Mouse (Mus musculus): ENCODE data around the gene Gm20388.

Gene Gm20388

DNA sequence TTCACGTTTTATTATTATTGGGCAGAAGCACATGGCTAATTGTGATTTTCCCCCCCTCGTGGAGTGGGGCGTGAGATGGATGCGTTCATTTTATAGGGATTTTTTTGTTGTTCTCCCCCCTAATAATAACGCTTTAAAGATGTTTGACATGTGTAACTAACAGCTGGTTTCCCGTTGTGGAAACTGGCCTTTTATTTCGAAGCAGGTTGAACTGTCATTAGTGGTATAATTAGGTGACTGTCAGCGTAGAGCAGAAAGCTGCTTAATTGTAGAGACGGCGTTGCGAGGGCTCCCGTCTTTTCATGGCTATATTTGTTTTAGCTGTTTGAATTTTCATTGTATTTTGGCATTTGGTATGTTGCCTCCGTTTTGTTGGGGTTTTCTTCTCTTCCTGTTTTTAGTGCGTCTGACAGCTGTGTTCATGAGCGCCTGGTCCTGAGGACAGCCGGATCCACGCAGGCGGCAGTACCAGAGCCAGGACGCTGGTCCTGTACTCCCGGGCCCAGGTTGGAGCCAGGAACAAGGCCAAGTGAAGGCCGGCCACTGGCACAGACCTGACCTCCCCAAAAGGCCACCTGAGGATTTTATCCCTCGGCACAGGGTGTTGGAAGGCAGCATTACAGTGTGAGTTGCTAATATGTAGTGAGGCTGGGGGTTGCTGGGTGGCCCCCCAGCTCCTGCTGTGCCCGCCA, 595.1 kb downstream of the Gm20388 start:
- DNase-seq (ENCODE audit: low spot score in 2 of 2): no peak

DNA sequence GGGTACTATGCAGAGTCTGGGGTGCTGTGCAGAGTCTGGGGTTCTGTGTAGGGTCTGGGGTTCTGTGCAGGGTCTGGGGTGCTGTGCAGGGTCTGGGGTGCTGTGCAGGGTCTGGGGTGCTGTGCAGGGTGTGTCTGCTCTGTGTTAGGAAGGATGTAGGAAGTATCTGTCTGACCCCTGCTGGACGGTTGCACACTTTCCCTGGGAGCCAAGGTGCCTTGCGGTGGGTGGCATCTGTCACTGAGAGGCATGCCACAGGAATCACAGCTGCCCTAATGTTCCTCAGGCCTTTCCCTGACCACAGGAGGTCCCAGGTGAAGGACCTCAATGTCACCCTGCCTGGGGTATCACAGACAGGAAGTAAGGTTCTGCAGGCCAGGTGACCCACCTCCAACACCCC, 595.9 kb downstream of the Gm20388 start:
- DNase-seq (ENCODE audit: low spot score in 2 of 2): no peak

GRCm38 (mm10) chr8:120507290-120507689, 596.6 kb downstream of the Gm20388 start:
- DNase-seq (ENCODE audit: low spot score in 2 of 2): no peak

- no peak for DNase-seq (ENCODE audit: low spot score in 2 of 2)
These were observed 598.7 kb downstream of the Gm20388 start for GRCm38 (mm10) chr8:120509136-120510034.

DNA sequence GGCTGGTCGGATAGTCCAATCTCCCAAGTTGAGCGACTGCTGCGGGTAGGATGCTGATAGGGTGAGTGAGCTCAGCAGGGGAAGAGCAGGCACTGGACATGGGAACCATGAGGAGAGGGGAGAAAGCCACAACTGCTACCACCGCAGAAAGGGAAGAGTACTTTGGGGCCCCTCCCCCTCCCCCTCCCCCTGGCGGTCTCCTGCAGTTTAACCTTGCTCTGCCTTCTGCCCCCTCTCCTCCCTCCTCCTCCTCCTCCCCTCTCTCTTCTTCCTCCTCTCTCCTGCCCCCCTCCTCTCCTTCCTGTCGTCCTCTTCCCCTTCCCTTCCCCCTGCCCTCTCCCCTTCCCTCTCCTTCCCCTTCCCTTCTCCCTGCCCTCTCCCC, 599.4 kb downstream of the Gm20388 start:
- DNase-seq (ENCODE audit: low spot score in 2 of 2): no peak

GRCm38 (mm10) chr8:120510863-120511457, 600.3 kb downstream of the Gm20388 start:
- DNase-seq (ENCODE audit: low spot score in 2 of 2): no peak

- no peak for DNase-seq (ENCODE audit: low spot score in 2 of 2)
These were observed 601.1 kb downstream of the Gm20388 start for GRCm38 (mm10) chr8:120511737-120512136.

- DNase-seq (ENCODE audit: low spot score in 2 of 2): no peak
These were observed 601.7 kb downstream of the Gm20388 start for GRCm38 (mm10) chr8:120512326-120512725.

DNA sequence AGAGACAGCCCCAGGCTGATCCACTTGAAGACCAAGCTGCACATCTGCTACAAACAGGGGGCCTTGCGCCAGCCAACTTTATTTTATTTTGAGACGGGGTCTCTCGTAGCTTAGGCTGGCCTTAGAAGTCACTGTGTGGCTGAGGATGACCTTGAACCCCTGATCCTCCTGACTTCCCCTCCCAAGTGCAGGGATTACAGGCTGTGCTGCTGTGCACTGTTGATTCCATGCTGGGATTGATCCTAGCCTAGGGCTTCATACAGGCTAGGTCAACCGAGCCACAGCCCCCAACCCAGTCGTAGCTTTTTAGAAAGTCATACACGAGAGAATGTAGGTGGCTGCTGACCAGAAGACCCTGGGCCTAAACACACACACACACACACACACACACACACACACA, 602.5 kb downstream of the Gm20388 start:
- no peak for DNase-seq (ENCODE audit: low spot score in 2 of 2)

DNA sequence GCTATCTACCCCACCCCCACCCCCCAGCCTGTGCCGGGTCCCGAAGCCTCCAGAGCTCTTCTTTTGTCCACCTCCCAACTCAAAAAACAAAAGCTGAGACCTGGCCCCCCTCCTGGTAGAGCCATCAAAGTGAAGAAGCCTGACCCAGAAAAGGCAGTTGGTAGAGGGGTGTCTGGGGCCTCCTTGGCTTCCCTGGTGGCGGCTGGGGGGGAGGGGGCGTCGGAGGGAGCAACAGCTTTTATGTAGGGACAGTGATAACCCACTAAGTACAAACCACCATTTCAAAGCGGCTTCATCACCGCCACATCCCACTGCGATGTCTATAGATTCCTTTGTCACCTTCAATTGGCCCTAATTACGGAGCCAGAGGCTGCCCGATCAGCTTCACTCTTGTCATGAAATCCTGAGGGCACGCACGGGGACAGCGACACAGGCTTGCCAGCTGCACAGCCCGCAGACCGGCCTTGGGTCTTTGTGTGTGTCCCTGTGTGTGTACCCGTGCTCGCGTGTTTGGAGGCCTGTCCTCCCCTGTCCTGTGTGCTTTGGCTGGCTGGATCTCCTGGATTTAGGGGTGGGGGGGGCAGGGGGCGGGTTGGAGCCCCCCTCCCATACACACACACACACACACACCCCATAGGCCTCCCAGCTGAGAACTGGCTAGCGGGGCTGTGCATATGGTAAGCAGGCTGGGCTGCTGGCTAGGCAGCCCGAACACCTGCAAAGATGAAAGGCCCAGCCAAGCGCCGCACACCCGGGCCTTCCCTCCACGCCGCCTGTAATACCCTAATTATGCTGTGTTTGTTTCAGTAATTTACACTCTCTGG, 603.2 kb downstream of the Gm20388 start:
- no peak for DNase-seq (ENCODE audit: low spot score in 2 of 2)

GRCm38 (mm10) chr8:120515214-120515613, 604.6 kb downstream of the Gm20388 start:
- DNase-seq (ENCODE audit: low spot score in 2 of 2): no peak

- DNase-seq (ENCODE audit: low spot score in 2 of 2): no peak
These were observed 605.0 kb downstream of the Gm20388 start for GRCm38 (mm10) chr8:120515650-120516049.

- no peak for DNase-seq (ENCODE audit: low spot score in 2 of 2)
These were observed 605.6 kb downstream of the Gm20388 start for GRCm38 (mm10) chr8:120516182-120516755.

- DNase-seq (ENCODE audit: low spot score in 2 of 2): no peak
These were observed 607.2 kb downstream of the Gm20388 start for GRCm38 (mm10) chr8:120517666-120518410.

DNA sequence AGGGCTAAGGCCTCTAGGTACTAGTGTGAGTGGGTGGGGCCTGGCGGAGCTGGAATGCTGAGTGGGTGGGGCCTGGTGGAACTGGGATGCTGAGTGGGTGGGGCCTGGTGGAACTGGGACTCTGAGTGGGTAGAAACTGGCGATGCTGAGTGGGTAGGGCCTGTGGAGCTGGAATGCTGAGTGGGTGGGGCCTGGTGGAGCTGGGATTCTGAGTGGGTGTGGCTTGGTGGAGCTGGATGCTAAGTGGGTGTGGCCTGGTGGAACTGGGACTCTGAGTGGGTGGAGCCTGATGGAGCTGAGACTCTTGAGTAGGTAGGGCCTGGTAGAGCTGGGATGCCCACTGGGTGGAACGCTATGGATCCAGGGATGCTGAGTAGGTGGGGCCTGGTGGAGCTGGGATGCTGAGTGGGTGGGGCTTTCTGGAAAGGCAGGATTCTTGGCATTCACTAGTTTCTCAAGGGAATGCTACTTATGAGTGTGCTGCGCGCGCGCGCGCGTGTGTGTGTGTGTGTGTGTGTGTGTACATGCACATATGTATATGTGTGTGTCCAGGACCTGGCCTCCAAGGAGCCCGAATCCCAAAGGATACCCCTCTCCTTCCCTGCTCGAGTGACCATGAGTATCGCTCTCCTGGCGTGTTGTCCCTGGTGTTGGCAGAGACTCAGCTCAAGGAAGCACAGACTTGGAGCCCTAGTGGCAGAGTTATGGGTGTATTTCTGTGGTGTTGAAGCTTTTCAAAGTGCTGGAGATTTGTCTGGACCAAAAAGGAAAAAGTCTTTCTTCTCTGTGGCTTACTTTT, 608.3 kb downstream of the Gm20388 start:
- no peak for DNase-seq (ENCODE audit: low spot score in 2 of 2)

DNA sequence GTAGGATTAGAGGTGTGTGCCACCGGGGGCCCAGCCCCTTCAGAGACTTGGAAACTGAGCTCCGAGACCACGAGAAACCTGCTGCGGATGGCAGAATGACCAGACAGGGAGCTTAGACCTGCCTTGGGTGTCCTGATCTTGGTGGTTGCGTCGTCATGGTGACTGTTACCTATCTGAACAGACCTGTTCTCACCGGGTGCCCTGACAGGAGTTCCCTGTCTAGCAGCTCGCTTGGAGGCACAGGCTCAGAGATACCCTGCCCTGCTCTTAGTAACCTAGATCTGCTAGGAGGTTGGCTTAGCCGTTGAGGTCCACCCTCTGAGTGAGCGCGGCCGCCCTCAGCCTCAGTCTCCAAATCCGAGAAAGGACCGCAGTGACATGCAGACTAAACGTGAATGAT, 609.6 kb downstream of the Gm20388 start:
- no peak for DNase-seq (ENCODE audit: low spot score in 2 of 2)

- no peak for DNase-seq (ENCODE audit: low spot score in 2 of 2)
These were observed 610.3 kb downstream of the Gm20388 start for GRCm38 (mm10) chr8:120520707-120521590.

DNA sequence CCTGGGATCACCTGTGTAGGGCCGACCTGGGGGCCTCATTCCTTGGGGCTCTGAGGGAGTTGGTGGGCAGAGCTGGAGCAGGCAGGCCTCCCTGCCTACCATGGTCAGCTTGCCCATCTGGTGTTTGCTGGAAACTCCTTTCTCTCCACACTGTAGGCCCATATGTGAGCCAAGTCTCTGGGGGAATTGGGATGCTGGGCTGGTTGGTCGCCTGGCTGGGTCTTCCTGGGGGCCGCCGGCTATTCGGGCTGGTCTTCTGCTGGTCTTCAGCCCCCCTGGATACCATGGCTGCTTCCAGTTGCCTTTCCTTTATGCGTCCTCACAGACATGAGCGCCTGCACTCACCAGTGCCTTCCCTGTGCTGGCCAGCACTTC, 610.9 kb downstream of the Gm20388 start:
- no peak for DNase-seq (ENCODE audit: low spot score in 2 of 2)

DNA sequence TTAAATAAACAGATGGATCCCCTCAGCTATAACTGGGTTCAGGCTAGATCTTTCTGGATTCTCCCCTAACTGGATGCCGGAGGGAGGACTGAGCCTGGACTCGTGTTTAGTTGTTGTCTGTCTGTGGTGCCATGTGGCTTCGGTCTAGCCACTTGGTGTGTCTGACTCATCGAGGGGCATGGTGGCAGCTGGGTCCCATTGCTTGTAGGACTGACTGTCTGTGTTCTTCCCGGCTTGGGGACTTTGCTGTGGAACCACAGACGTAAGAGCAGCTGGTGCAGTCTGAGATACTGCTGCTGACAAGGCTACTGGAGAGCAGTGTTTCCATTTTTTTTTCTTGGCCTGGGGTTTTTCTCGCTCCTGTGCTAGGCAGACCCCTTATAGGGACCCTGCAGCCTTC, 613.0 kb downstream of the Gm20388 start:
- DNase-seq (ENCODE audit: low spot score in 2 of 2): no peak

Data from urinary bladder, adult 18-20 months (tissue).